Mouse (Mus musculus): ENCODE data around the gene Ereg. TPM values are rescaled to one million over a fixed set of nuclear protein-coding genes. Genes with fewer than 3 reads are reported as not detected.

The Ereg gene
- not detected in 2 replicates for polyA plus RNA-seq (2012)

GRCm38 (mm10) chr5:91074450-91074950 lies at the start of gene Ereg:
TSS of gene Ereg (plus strand) at chr5:91074622.

DNA sequence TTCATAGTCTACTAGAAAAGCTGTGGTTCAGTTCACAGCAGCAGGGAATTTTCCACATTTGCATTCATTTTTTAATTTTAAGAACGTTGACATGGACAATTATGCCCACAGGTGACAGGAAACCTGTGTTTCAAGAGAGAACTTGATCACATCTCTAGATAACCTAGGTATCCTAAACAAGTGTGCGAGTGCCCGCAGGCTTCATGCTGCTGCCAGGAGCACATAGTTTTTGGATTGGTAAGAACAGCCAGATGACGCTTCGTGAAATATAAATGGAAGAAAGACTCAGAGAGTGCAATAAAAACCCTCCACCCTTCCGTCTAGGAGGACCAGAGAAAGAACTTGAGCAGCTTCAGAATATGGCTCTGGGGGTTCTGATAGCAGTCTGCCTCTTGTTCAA lies 47.3 kb upstream of the Ereg start, which contains the start of gene Epgn:
Gene Epgn, plus strand, starts transcription at position 301 of the 400 bp plus-strand sequence.

DNA sequence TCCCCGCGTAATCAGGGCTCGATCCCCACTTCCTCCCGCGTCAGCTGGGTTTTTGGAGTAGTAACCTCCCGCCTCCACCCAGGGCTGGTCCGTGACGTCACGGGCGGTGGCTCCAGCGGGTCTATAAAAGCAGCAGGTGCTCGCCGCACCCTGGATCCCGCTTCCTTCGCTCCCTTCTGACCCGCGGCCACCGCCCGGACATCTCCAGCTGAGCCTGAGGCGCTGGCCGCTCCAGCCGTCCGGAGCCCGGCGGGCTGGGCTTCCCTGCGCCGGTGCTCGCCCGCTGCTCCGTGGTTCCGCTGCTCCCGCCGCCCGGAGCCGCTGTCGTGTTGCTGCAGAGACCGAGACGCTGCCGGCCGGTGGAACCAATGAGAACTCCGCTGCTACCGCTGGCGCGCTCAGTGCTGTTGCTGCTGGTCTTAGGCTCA lies 65.0 kb downstream of the Ereg start, which contains the start of gene Areg:
Gene Areg, plus strand, starts transcription at position 154 of the 428 bp plus-strand sequence.

Other genes starting within 250 kb of the Ereg start
- gene Cxcl1, start 183.4 kb upstream of the Ereg start, polyA plus RNA-seq (2012) = 0.39 and 1.7 TPM in 2 replicates
- 175 and 222 TPM in 2 replicates for gene Cxcl2, start 170.8 kb upstream of the Ereg start, polyA plus RNA-seq (2012)
- 8.3 and 12.7 TPM in 2 replicates for gene Mthfd2l, start 143.5 kb upstream of the Ereg start, polyA plus RNA-seq (2012)
- not detected in 2 replicates for gene Epgn, start 47.2 kb upstream of the Ereg start, polyA plus RNA-seq (2012)
- 0.31 and 0.46 TPM in 2 replicates for gene Areg, start 65.0 kb downstream of the Ereg start, polyA plus RNA-seq (2012)